Mouse (Mus musculus) cortical plate, adult 2 months (tissue): ENCODE measurements around the gene Syf2. TPM values are rescaled to one million over a fixed set of nuclear protein-coding genes. Genes with fewer than 3 reads are reported as not detected.
A peak's percentile ranks its signal among the peaks of the same experiment; 100 is the strongest.

Source experiments
- H3K27ac ChIP-seq: fragments of 200-500 bp; 2 replicates; pipeline ENCODE4 v1.5.1; 2012; ENCODE audit warnings: low read length, control low read depth, inconsistent platforms; ENCODE audit not compliant: insufficient read depth
- H3K4me1 ChIP-seq: fragments of 200-500 bp; 2 replicates; pipeline ENCODE4 v1.6.1; 2011; ENCODE audit warnings: low read length; ENCODE audit not compliant: control insufficient read depth, insufficient read depth
- H3K4me3 ChIP-seq: fragments of 200-500 bp; 2 replicates; pipeline ENCODE4 v1.5.1; 2011; ENCODE audit warnings: mild to moderate bottlenecking, low read length, control low read depth; ENCODE audit not compliant: insufficient read depth
- CTCF ChIP-seq: fragments of 200-500 bp; IDR thresholded peaks from 2 replicates; pipeline ENCODE4 v1.5.1; 2011; ENCODE audit warnings: mild to moderate bottlenecking, control low read depth, low read length; ENCODE audit not compliant: insufficient read depth; ENCODE audit errors: extremely low read depth
- POLR2A ChIP-seq: fragments of 200-500 bp; IDR thresholded peaks from 2 replicates; pipeline ENCODE4 v1.6.1; 2011; ENCODE audit warnings: mild to moderate bottlenecking, low read length, control low read depth; ENCODE audit not compliant: insufficient read depth; ENCODE audit errors: extremely low read depth
- polyA plus RNA-seq: library from polyadenylated mRNA; depleted of rRNA; stranded (reverse); fragments of >200 nt; gene quantifications from 2 replicates; pipeline ENCODE4 v1.2.3, GENCODE M21; 2012

Gene Syf2
- polyA plus RNA-seq, 1 experiment, result 79.4 TPM

- H3K27ac ChIP-seq, result peak overlapping the region; percentile 94
- H3K4me1 ChIP-seq, result peaks cover 3% of the 10 kb centered on the region
- H3K4me3 ChIP-seq, result peak overlapping the region; percentile 74
- TF ChIP-seq CTCF (no peak), POLR2A (no peak)
These were observed 8.4 kb upstream of the Syf2 start for GRCm38 (mm10) chr4:134922111-134922924.

GRCm38 (mm10) chr4:134922925-134923244, 7.8 kb upstream of the Syf2 start:
- Histone ChIP-seq H3K4me3 (peak overlapping the region; percentile 74), H3K27ac (peak overlapping the region; percentile 94), H3K4me1 (peaks cover 3% of the 10 kb centered on the region)
- no peak for TF ChIP-seq CTCF
- TF ChIP-seq POLR2A, result 0 out of 2 replicates have a peak, but pooled peaks have one; percentile 21

DNA sequence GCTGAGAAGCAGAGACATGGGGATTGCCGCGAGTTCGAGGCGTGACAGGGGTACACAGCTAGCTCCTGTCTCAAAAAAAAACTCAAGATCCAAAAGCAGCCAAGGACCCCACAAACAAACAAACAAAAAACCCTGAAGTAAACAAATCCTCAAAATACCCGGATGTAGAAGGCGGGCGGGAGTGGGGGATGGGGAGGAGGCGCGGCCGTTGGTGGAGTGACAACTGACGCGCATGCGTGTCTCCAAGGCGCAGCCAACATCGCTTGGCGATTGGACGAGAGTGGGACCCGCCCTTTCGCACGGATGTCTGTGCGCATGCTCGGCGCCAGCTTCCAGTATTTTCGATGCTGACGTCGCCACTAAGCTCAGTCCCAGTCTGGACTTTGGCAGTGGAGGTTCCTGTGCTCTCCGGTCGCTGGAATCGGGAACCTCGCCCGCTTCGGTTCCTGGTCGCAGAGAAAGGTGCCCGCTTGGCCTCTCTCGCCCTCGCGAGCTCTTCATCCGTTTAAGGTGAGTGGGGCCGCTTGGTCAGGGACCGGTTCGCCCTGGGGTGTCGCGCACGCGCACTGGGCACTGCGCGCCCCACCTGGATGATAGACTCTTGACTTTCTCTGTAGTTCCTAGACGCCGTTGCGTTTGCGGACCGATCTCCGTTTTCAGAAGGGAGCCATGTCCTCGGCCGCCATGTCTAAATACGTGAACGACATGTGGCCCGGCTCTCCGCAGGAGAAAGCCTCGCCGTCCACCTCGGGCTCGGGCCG, 7.3 kb upstream of the Syf2 start, which contains the start of gene Rsrp1:
Gene Rsrp1 (plus strand): TSS at position 335 of the 761 bp plus-strand sequence.
- Histone ChIP-seq H3K4me1 (peaks cover 3% of the 10 kb centered on the region), H3K4me3 (peak within 1 kb of the TSS; percentile 74), H3K27ac (peak within 1 kb of the TSS; percentile 97)
- TF ChIP-seq CTCF (no peak), POLR2A (peak; percentile 100)

DNA sequence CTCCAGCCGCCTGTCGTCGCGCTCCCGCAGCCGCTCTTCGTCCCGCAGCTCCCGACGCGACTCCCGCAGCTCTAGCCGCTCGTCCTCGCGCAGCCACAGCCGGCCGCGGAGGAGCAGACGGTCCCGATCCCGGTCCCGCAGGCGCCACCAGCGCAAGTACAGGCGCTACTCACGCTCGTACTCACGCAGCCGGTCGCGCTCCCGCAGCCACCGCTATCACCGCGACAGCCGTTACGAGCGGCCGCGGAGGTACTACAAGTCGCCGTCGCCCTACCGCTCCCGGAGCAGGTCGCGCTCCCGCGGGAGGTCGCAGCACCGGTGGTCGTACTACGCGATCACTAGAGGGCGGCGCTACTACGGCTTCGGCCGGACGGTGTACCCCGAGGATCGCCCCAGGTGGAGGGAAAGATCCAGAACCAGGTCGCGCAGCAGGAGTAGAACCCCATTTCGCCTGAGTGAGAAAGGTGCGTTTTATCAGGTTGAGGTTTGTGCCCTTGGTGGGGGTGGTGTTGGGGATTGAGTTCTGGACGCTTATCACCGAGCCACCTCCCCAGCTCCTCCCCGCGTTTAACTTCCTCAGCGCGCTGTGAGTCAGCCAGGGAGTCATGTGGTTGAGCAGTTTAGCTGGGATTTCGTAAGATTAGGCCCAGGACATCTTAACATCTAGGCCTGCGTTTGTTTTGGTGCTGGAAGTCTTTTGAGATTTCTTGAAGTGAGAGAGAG, 6.5 kb upstream of the Syf2 start:
- Histone ChIP-seq H3K4me3 (peak overlapping the region; percentile 74), H3K27ac (peak overlapping the region; percentile 97), H3K4me1 (peaks cover 3% of the 10 kb centered on the region)
- 0 out of 2 replicates have a peak, but pooled peaks have one; percentile 4 for TF ChIP-seq POLR2A
- no peak for TF ChIP-seq CTCF

GRCm38 (mm10) chr4:134925206-134925605, 5.5 kb upstream of the Syf2 start:
- TF ChIP-seq CTCF (no peak), POLR2A (no peak)
- no peak overlapping the region for H3K27ac ChIP-seq
- H3K4me1 ChIP-seq, result peaks cover 4% of the 10 kb centered on the region
- H3K4me3 ChIP-seq, result peak overlapping the region; percentile 74

- Histone ChIP-seq H3K4me1 (peaks cover 4% of the 10 kb centered on the region), H3K4me3 (no peak overlapping the region)
- TF ChIP-seq CTCF (no peak), POLR2A (0 out of 2 replicates have a peak, but pooled peaks have one; percentile 38)
These were observed 2.8 kb upstream of the Syf2 start for GRCm38 (mm10) chr4:134927815-134928463.

GRCm38 (mm10) chr4:134928464-134928836, 2.2 kb upstream of the Syf2 start:
- Histone ChIP-seq H3K27ac (no peak overlapping the region), H3K4me3 (no peak overlapping the region), H3K4me1 (peaks cover 4% of the 10 kb centered on the region)
- TF ChIP-seq POLR2A (no peak), CTCF (no peak)

More at GRCm38 (mm10) chr4:134927815-134928463, 2.8 kb upstream of the Syf2 start:
- H3K27ac ChIP-seq, result no peak overlapping the region

DNA sequence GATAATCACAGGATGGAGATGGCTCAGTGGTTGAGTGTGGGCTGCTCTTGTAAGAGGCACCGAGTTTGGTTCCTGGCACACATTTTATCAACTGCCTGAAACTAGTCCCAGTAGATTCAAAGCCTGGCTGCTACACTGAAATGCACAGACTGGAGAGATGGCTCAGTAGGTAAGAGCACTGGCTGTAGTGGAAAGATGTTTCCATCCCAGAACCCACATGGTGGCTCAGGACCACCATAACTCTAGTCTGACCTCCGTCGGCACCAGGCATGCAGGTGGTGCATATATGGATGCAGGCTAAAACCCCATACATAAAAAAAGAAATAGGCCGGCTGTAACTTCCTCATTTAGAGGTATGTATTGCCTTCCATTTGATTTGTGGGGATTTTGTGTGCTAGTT, 1.2 kb upstream of the Syf2 start:
- Histone ChIP-seq H3K4me1 (peaks cover 4% of the 10 kb centered on the region), H3K27ac (no peak overlapping the region), H3K4me3 (no peak overlapping the region)
- TF ChIP-seq POLR2A (no peak), CTCF (no peak)

DNA sequence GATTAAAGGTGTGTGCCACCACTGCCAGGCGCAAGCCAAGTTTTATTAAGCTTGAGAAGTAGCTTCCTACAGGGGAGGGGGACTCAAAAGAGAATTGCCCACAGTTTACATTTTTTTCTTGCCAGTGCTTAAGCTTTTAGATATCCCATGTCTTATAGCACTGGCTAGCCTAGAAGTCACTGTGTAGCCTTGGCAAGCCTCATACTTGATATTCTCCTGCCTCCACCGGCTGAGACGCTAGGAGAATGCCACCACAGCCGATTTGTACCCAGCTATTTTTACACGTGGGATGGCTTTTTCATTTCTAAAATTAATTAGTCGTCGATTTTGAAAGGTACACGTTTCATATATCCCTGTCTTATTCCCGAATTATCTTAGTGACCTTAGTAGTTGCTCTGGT, 508 bp upstream of the Syf2 start:
- H3K4me1 ChIP-seq, result peaks cover 4% of the 10 kb centered on the region
- H3K27ac ChIP-seq, result 0 out of 2 replicates have a peak overlapping the region, but pooled peaks have one; percentile 38
- H3K4me3 ChIP-seq, result peak overlapping the region; percentile 79
- TF ChIP-seq CTCF (no peak), POLR2A (no peak)
